Mouse (Mus musculus) kidney, postnatal 36 days (tissue): ENCODE results near the gene Mettl22.

Experiments used
- DNase-seq, 2 experiments: peaks; one replicate each; pipeline ENCODE4 v3.0.0; 2021 to 2022; ENCODE audit warnings: mixed read lengths in 2 of 2

The Mettl22 gene

DNA sequence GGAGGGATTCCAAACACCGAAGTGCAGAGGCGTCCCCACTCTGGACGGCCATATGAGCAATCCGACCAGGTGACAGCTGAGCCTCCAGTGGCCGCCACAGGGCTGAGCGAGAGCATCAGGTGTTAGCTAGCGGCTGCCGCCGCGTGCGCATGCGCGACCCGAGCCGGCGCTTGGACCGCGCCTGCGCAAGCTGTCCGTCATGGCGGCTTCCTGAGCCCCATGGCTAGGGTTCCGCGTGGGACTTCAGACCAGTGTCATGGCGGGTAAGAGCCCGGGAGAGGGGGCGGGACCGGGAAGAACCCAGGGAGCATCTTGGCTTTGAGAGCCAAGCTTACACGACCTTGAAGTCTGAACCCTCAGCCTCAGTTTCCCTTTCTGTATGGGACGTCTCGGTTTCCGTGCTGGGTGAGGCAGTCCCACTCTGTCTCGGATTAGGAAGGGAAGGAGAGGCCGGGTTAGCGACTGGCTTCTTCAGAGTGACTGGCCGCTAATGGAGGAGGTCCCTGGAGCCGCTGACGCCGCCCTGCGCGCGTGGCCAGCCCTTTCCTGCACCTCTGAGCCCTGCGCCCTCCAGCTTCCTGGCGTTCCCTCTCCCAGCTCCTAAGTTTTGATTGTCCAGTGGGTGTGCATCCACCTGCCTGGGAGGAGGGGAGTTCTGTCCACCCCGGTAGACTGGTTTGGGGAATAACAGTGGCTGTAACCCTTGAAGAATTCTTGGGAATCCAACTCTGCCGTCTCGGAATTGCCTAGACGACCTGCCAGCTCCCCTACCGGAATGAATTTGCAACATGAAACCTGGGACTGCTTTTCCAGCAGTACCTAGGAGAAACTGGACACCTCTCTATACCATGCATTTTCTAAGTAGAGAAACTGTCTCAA, at the start of gene Mettl22:
Mettl22 (plus strand) TSS at position 186 of the 879 bp plus-strand sequence.
- peak; percentile 92 to 94 for DNase-seq

DNA sequence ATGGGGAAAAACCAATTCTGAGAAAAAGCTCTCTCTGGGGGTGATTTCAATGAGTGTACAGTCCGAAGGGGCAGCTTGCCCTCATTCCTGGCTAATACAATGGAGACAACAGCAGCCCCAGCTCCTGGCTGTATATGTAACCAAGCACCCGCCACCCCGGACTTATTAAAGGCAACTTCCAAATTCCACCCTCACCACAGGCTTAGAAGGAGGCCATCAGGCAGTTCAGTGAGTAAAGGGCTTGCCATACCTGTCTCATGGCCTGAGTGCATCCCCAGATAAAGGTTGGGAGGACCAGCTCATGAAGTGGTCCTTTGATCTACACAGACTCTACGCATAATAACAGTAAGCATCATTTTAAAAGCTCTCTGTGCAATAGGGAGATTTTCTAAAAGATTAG, 49.7 kb upstream of the Mettl22 start:
- DNase-seq, result no peak

DNA sequence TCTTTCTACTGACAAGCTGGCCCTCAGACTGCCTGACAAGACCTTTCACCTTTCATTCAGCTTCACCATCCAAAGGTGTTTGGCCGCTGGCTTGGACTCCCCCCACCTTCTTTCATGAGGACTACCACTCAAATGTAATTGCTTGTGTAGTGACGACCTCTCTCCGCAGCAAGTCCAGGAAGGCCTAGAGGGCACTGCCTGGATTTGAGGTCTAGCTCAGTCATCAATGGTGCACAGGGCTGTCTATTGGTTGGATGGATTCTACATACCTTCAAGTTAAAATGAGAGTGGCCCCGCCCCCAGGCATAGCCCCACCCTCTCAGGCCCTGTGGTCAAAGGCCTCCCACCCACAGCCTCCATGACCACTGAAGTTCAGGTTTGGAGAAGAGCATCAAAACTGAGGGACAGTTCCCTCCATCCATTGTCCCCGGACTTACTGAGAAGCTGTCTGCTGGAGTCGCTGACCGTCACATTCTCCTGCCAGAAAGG, 46.9 kb upstream of the Mettl22 start:
- DNase-seq, result no peak

DNA sequence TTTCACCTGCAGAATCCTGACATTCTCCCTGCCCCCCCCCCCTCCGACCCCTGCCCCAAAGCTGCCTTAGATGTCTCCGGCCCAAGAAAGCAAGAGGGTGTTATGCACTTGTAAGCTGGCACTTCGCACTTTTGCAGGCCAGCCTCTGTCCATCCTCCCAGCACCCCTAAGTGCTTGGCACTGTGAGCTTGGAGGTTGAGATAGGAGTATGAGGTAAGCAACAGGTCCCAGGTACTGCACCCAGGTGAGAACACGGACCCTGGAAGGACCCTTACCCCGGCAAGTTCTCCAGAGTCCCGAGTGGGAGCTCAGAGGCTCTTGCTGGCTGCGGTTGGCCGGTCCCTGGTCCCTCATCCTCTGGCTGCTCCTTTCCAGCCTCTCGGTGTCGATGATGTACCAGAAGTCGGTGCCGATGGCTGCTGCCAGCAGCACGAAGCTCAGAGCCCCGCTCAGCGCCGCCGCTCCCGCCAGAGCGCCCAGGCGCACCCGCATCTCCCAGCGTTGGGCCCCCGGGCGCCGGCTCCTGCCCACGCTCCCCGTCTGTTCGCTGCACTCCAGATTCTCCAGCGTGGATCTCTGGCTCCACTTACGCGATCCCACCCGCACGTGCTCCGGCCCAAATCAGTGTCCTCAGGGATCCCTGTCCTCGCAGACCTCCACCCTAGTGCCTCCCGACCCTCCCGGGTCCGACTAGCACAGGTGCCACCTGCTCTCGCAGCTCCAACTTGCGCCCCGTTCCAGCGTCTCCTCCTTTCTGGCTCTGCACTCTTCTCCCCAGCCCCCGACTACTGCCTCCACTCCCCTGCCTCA, 46.2 kb upstream of the Mettl22 start:
- no peak for DNase-seq

DNA sequence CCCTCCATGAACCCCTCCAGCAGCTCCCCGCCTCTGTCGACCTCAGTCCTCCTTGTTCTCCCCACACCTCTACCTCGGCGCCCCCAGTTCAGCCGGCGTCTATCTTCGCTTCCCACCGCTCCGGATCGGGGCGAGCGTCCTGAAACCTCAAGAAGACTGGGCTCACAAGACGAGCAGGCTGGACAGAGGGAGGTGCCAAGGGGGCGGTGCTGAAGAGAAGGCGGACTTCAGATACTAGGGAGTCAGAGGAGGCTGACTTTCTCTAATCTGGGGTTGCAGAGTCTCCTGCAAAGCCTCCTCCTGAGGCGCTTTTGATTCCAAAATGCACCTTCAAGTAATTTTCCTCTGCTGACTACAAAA, 45.6 kb upstream of the Mettl22 start, which contains the start of gene Tmem114:
Tmem114 (minus strand) TSS at position 166 of the 360 bp plus-strand sequence.
- peak; percentile 30 to 74 for DNase-seq

DNA sequence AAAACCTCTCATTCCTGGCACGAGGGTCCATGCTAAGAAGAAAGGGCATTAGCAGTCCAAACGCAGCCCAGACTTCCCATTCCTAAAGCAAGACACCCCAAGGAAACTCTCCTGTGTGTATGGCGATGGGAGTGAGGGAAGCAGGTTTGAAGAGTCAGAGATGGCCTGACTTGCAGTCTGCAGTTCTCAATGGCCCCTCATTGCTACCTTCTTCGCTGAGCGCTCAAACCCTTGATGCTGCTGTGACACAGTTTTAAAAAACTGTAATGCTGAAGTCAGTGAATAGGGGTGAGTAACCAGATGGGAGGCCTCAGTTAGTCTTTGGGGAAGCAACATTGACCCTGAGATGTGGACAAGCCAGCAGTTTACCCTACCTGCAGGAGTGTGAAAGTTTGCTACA, 44.9 kb upstream of the Mettl22 start:
- DNase-seq, result no peak

DNA sequence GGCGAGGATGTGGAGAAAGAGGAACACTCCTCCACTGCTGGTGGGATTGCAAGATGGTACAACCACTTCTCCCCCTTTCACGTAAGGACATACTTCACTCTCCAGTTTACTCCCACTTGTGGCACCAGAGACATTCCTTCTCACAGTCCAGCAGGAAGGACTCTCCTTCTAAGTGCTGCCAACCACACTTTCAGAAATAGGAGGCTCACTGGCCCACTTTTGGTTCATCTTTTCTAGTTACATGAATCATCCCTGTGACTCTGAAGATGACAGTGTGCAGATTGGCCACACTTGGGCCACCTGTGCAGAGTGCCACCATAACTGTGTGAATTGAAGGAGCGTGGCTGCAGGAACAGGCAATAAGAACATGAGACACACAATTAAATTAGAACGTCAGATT, 41.1 kb upstream of the Mettl22 start:
- DNase-seq, result no peak

DNA sequence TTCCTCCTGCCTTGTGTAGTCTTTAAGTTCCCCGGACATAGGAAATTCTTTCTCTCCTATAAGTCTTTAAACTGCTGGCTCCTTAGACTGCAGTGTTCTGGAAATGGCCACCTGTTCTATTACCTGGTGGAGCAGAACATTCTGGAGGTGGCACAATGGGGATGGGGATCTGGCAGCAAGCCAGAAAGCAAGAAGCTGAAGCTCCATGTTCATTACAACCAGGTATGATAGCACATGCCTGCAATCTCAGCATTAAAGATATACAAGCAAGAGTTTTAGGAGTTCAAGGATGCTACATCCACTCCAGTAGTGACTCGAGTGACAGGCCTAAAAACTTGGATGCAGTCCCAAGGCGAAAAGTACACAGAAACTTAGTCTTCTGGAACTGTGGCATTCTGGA, 38.0 kb upstream of the Mettl22 start:
- no peak for DNase-seq

DNA sequence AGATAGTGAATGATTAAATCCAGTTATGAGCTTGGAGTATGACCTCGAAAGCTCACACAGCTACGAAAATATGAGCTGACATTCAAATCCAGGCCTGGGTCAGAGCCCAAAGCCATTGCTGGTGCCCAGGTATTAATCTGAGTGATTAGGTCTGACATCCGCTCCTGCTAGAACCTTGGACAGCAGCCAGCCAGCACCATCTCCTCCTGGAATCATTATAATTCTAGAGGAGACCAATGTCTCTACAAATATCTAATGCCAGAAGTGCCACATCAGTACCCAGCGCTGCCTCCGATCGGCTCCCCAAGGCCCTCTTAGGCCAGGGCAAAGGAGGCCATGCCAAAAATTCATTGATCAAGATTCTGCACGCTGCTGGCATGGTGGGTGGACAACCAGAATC, 25.7 kb upstream of the Mettl22 start:
- DNase-seq, result no peak

DNA sequence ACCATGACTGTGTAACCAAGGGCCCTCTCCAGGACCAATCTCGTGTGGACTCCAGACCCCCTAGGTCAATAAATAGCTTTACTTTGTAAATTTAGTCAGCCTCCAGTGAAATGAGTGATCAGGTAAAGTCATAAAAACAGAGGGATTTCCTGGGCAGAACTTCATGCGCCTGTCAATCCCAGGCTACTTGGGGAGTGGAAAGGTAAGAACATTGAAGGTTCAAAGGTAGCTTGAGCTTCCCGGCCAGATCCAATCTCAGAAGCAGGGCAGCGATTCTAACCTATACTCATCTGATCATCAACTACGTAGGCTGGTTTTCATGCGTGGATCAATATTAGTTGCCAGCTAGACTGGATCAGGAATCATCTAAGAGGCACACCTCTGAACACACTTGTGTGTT, 24.3 kb upstream of the Mettl22 start:
- no peak for DNase-seq

DNA sequence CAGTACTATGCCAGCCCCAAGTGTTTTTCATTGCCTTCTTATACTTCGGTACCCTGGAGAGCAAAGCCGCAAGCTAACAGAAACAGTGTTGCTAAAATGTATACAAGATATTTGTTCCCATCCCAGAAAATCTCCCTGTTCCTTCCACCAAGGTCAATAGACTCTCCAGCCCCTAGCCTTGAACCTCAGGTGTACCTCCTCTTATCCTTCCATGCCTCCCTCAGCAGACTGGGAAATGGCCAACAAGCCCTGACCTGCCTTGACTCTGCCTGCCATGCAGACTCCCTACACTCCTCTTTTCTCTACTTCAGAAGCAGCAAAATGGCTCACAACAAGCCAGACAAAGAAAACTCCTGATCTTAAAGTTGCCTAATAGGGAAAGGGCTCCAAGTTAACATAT, 17.3 kb upstream of the Mettl22 start:
- DNase-seq, result no peak

DNA sequence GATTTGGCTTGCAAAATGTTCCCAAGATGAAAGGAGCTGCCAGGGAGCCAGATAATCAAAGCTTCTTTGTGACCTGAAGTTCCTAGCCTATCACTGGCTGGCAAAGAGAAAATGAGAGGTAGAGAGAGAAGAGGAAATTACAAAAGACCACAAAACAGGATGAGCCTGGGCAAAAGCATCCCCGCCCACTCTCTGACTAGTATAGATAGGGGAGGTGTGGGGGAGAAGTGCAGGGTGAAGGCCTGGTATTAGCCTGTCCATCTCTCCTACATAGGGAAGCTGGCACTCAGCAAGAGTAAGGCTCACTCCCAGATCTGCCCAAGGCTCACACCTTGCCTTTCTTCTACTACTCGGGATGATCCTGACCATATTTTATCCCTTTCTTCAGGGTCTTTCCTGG, 15.4 kb upstream of the Mettl22 start:
- DNase-seq, result no peak

DNA sequence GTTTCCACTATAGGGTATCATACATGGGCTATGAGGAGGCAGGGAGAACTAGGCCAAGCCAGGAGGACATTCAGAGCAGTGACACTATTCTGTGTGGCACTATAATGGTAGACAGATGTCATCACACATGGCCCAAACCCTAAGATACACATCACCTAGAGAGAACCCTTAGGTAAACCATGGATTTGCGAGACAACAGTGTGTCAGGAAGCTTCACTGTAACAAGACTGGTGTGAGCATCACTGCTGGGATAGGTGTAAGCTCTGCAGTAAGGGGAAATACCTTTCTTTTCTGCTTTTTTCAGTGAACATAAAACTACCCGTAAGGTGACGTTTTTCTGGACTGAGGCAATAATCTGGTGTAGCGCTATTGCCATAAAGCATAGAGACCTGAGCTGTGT, 12.2 kb upstream of the Mettl22 start:
- no peak for DNase-seq

DNA sequence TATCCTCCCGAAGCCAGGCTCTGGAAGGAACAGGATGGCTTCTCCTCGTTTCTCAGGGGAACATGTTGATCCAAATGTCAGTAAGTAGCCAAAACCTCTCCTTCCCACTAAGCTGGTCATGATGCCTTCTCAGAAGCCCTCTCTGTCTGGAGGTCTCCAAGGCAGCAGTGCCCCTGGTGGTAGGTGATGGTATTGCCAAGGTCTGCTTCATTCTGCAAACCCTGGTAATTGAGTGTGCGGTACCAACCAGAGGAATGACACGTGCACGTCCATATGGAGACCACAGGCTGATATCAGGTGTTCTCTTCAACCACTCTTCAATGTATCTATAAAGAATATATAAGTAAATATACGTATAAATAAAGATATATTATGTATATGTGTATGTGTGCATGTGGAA, 11.5 kb upstream of the Mettl22 start:
- DNase-seq, result peak; percentile 30 to 82

DNA sequence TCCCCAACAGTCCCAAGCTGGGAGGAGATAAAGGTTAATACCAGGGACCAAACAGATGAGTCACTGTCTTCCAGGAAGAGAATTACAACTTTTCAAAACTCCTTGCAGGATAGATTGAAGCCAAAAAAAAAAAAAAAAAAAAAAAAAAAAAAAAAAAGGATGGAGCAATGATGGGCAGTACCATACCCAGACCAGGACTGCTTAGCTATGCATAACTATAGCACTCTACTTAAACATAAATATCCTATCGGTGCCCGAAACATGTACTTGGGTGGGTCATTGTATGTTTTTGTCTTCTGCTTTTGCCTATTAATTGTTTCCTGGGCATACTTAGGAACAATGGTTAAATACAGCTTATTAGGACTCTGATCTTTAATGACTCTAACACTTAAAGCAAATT, 456 bp upstream of the Mettl22 start:
- DNase-seq, result no peak

DNA sequence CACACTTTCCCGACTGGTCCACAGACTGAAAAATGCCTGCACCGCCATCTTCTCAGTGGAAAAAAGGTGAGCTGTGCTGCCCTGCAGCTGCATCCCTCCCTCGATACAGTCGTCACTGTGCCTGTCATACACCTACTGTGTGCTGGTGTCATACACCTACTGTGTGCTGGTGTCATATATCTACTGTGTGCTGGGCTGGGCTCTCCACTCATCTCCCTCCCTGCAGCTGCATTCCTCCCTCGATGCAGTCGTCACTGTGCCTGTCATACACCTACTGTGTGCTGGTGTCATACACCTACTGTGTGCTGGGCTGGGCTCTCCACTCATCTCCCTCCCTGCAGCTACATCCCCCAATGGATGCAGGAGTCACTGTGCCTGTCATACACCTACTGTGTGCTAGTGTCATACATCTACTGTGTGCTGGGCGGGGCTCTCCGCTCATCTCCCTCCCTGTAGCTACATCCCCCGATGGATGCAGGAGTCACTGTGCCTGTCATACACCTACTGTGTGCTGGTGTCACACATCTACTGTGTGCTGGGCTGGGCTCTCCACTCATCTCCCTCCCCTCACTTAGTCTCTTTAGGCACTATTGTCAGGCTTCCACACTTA, 16.9 kb downstream of the Mettl22 start:
- no peak for DNase-seq

DNA sequence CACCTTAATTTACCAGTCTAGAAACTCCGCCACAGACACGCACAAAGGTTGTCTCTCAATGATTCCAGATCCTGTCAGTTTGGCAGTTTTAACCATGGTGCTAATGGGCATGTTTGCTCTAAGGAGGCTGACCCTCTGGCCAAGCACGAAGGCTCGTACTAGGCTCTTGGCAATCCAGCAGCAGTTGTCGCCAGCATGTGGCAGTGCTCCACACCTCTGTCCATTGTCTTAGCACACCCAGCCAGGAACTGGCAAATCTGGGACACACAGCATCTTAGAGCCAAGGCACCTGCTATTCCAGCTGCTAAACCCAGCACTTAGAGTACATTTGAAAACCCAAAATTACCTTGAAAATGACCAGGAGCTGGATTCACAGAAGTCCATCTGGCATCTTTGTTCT, 18.8 kb downstream of the Mettl22 start:
- no peak for DNase-seq

DNA sequence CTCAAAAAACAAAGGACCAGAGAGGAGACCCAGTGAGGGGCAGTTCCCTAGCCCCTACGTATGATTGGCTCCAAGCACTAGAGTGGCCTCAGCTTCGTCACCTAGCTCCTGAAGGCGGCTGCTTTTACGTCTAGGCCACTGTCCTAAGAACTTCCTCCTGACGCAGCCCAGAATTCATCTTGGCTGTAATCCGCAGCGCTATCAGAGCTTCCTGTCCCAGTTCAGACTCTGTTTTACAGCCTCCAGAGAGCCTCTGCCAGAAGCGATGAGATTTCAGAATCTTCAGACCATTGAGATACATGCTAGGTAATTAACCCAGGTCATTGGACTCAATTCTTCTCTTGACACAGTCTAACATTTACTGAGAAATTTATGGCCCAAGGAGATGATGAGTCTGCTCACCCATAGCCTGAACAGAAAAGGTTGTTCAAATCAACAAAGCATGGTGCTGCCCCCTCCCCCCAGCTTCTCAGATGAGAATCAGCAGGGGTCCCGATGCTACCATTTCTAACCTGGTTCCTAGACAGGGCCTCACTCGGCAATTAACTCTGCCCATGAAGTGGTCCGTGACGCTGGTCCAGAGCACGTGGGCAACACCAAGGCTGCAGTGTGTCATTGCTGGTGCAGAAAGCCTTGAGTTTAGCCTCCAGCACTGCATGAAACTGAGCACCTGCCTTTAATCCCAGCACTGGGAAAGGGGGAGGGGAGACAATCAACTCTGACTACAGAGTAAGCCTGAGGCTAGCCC, 21.3 kb downstream of the Mettl22 start:
- peak; percentile 26 for DNase-seq

DNA sequence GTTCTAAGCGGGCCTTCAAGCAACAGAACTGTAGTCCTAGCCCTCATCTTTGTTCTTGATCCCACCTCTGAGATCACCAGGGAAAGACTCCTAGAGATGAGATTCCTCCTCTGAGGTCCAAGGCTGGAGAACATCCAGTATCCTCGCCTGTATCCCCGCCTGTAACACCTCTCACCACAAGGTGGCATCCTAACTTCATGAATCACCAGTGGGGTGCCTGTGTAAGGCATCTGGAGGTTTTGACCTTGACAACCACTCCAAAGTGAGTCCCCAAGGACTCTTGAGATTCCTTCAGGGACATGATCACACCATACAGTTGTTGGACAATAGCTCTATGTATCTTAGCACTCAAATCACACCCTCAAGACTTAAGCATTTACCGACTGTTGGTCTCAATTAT, 23.7 kb downstream of the Mettl22 start:
- DNase-seq, result peak; percentile 71 to 81

DNA sequence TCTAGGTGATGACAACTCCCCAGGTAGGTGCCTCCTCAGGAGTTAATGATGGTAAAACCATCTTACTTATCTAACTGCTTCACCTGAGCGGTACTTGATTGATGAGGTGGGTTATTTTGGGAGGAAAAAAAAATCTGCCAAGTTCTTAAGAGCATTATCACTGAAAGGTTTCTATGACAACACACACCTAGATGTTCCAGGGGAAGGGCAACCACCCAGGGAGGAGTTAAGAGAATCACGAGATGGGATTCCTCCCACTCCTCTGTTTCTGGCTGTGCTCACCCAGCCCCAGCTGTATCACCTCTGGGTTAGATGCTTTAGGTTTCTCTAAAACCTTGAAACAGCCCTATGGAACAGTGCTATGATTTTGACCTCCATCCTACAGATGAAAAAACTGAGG, 26.4 kb downstream of the Mettl22 start:
- no peak for DNase-seq

DNA sequence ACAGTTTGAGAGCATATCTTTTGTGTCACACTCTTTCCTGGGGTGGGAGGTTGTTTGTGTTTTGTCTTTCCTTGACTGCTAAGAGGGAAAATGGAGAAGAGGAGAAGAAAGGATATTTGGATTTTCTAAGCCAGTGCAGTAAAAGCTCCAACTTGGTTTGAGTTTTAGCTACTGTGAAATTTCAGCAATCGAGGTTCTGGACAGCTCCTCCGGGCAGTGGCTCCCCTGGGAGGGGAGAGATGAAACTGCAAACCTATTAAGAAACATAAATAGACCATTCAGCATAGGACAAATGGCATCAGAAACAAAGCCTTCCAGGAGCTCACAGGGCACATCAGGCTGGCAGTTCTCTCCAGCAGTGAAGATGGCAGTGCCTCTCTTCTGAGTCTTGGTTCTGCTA, 33.7 kb downstream of the Mettl22 start:
- no peak for DNase-seq

DNA sequence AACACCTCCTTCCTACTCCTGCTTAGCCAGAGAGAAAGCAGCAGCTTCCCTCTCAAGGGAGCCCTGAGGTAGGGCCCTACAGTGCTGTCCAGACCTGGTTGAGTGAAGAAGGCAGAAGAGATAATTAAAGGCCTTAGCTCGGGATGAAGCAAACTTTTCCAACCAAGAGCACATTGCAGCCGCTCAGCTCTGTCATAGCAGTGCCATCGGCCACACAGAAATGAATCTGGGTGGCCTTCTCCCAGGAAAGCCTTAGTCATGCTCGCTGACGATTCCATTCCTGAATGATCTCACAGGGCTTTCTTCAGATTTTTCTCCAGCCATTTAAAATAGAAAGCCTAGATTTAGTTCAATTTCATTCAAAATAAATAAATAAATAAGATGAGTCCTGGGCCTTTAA, 39.3 kb downstream of the Mettl22 start:
- DNase-seq, result no peak

DNA sequence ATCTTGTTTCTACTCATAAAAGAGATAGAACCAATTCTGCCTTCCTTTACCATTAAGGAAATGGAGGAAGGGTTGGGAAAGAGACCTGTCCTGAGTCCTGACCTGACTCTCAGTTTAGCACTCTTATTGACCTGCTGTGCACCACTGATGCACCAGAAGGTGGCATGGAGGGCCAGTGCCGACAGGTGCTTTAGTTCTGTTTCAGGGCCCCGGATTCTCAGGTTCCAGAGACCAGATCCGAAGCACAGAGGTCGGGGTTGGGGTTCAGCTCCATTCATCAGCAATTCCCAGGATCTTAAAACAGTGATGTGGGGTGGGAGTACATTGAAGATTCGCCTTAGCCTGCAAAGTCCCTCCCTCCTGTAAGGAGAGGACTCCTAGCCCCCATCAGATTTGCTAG, 42.2 kb downstream of the Mettl22 start:
- DNase-seq, result peak in 1 of 2 experiments; percentile 40
